Mouse (Mus musculus): Measurements from ENCODE around the gene Zxdc.

Gene Zxdc

GRCm38 (mm10) chr6:90368976-90369724 lies at the start of gene Zxdc:
TSS of gene Zxdc (plus strand) at chr6:90369492.
- peak; percentile 93 for DNase-seq (ENCODE audit: low spot score in 2 of 2)

GRCm38 (mm10) chr6:90320429-90320828 lies 48.9 kb upstream of the Zxdc start:
- no peak for DNase-seq (ENCODE audit: low spot score in 2 of 2)

GRCm38 (mm10) chr6:90321811-90322210 lies 47.5 kb upstream of the Zxdc start:
- DNase-seq (ENCODE audit: low spot score in 2 of 2) = no peak

GRCm38 (mm10) chr6:90324026-90324425 lies 45.3 kb upstream of the Zxdc start:
- DNase-seq (ENCODE audit: low spot score in 2 of 2) = no peak

- no peak for DNase-seq (ENCODE audit: low spot score in 2 of 2)
These were observed 44.8 kb upstream of the Zxdc start for GRCm38 (mm10) chr6:90324463-90324862.

- no peak for DNase-seq (ENCODE audit: low spot score in 2 of 2)
These were observed 44.3 kb upstream of the Zxdc start, which contains the start of gene Chst13 for GRCm38 (mm10) chr6:90324991-90325390. TSS of gene Chst13 (minus strand) at chr6:90325185.

GRCm38 (mm10) chr6:90327670-90328069 lies 41.6 kb upstream of the Zxdc start:
- DNase-seq (ENCODE audit: low spot score in 2 of 2) = no peak

- no peak for DNase-seq (ENCODE audit: low spot score in 2 of 2)
These were observed 39.3 kb upstream of the Zxdc start for GRCm38 (mm10) chr6:90329953-90330352.

- DNase-seq (ENCODE audit: low spot score in 2 of 2) = no peak
These were observed 36.5 kb upstream of the Zxdc start, which contains the start of gene Uroc1 for GRCm38 (mm10) chr6:90332561-90333425. TSS of gene Uroc1 (plus strand) at chr6:90333284.

- no peak for DNase-seq (ENCODE audit: low spot score in 2 of 2)
These were observed 35.0 kb upstream of the Zxdc start for GRCm38 (mm10) chr6:90334244-90334643.

- DNase-seq (ENCODE audit: low spot score in 2 of 2) = no peak
These were observed 26.9 kb upstream of the Zxdc start for GRCm38 (mm10) chr6:90342343-90342742.

- DNase-seq (ENCODE audit: low spot score in 2 of 2) = no peak
These were observed 22.1 kb upstream of the Zxdc start for GRCm38 (mm10) chr6:90347183-90347582.

- no peak for DNase-seq (ENCODE audit: low spot score in 2 of 2)
These were observed 20.8 kb upstream of the Zxdc start for GRCm38 (mm10) chr6:90348500-90348899.

- no peak for DNase-seq (ENCODE audit: low spot score in 2 of 2)
These were observed 19.3 kb upstream of the Zxdc start for GRCm38 (mm10) chr6:90350011-90350410.

GRCm38 (mm10) chr6:90358142-90358541 lies 11.2 kb upstream of the Zxdc start:
- no peak for DNase-seq (ENCODE audit: low spot score in 2 of 2)

GRCm38 (mm10) chr6:90359445-90359844 lies 9.8 kb upstream of the Zxdc start:
- no peak for DNase-seq (ENCODE audit: low spot score in 2 of 2)

GRCm38 (mm10) chr6:90360024-90360781 lies 9.1 kb upstream of the Zxdc start:
- DNase-seq (ENCODE audit: low spot score in 2 of 2) = no peak

GRCm38 (mm10) chr6:90360922-90361614 lies 8.2 kb upstream of the Zxdc start:
- DNase-seq (ENCODE audit: low spot score in 2 of 2) = no peak

- no peak for DNase-seq (ENCODE audit: low spot score in 2 of 2)
These were observed 6.0 kb upstream of the Zxdc start for GRCm38 (mm10) chr6:90363301-90363700.

- peak in 1 of 2 experiments; percentile 9 for DNase-seq (ENCODE audit: low spot score in 2 of 2)
These were observed 647 bp downstream of the Zxdc start for GRCm38 (mm10) chr6:90369725-90370553.
